Mouse (Mus musculus) testis, adult 2 months (tissue): ENCODE measurements around the gene Sh3d21.

Experiments used
- CTCF ChIP-seq: fragments of 200-500 bp; IDR thresholded peaks from 2 replicates; pipeline ENCODE4 v1.5.1; 2012; ENCODE audit warnings: low read depth, mild to moderate bottlenecking, inconsistent platforms, low read length, moderate library complexity; ENCODE audit not compliant: control insufficient read depth, insufficient read depth, insufficient replicate concordance
- POLR2A ChIP-seq: fragments of 200-500 bp; IDR thresholded peaks from 2 replicates; pipeline ENCODE4 v1.6.1; 2012; ENCODE audit warnings: low read depth, mild to moderate bottlenecking, inconsistent platforms, low read length, moderate library complexity; ENCODE audit not compliant: control insufficient read depth

- TF ChIP-seq POLR2A (no peak), CTCF (no peak)
Measured at GRCm38 (mm10) chr4:126137773-126138172, 25.5 kb downstream of the Sh3d21 start.
